Mouse (Mus musculus) midbrain, postnatal 0 days (tissue): ENCODE results near the gene Vmn1r208. TPM values are rescaled to one million over a fixed set of nuclear protein-coding genes. Genes with fewer than 3 reads are reported as not detected.
"Not testable (repeated sequence)": the region's sequence is repeated elsewhere in the genome, so short reads cannot be mapped to it uniquely, and the experiment has no call there.

Experiments
- ATAC-seq: fragments of 200-750 bp; cut with Nextera tagmentation; 2 replicates; pipeline ENCODE4 v1.8.0; 2017; ENCODE audit warnings: moderate number of reproducible peaks, mild to moderate bottlenecking, moderate TSS enrichment, moderate library complexity; ENCODE audit not compliant: low FRiP score
- DNase-seq: peaks from one replicate; pipeline ENCODE4 v3.0.0-alpha.2; 2015; ENCODE audit warnings: low spot score
- H3K27ac ChIP-seq: fragments of 300-500 bp; sonication (generic); 2 replicates; pipeline ENCODE4 v1.5.1; 2014; ENCODE audit warnings: low read depth, mild to moderate bottlenecking, low read length, mixed read lengths
- H3K27me3 ChIP-seq: fragments of 300-500 bp; sonication (generic); 2 replicates; pipeline ENCODE4 v1.6.1; 2014; ENCODE audit warnings: low read length, control low read depth, mixed read lengths; ENCODE audit not compliant: insufficient read depth
- H3K36me3 ChIP-seq: fragments of 300-500 bp; sonication (generic); 2 replicates; pipeline ENCODE4 v1.6.1; 2014; ENCODE audit warnings: low read length, control low read depth, mixed read lengths; ENCODE audit not compliant: insufficient read depth
- H3K4me1 ChIP-seq: fragments of 300-500 bp; sonication (generic); 2 replicates; pipeline ENCODE4 v1.6.1; 2014; ENCODE audit warnings: mild to moderate bottlenecking, control low read depth, antibody characterized with exemption, low read length, mixed read lengths; ENCODE audit not compliant: insufficient read depth
- H3K4me2 ChIP-seq: fragments of 300-500 bp; sonication (generic); 2 replicates; pipeline ENCODE4 v1.6.1; 2014; ENCODE audit warnings: low read depth, mild to moderate bottlenecking, low read length, mixed read lengths; ENCODE audit not compliant: poor library complexity, severe bottlenecking
- H3K4me3 ChIP-seq: fragments of 300-500 bp; sonication (generic); 2 replicates; pipeline ENCODE4 v1.5.1; 2014; ENCODE audit warnings: low read depth, mild to moderate bottlenecking, low read length, moderate library complexity
- H3K9ac ChIP-seq: fragments of 300-500 bp; sonication (generic); replicated peaks from 2 replicates; pipeline ENCODE4 v1.6.1; 2014; ENCODE audit warnings: mild to moderate bottlenecking, low read length, moderate library complexity, mixed read lengths; ENCODE audit not compliant: poor library complexity, severe bottlenecking
- H3K9me3 ChIP-seq: fragments of 300-500 bp; sonication (generic); 2 replicates; pipeline ENCODE4 v1.6.1; 2016; ENCODE audit warnings: low read length, control low read depth
- CTCF ChIP-seq: IDR thresholded peaks from 2 replicates; pipeline ENCODE4 v1.5.1; 2016; ENCODE audit warnings: antibody characterized with exemption, mild to moderate bottlenecking
- WGBS: fragments of 180-500 bp; shearing (Covaris S2); extraction: QIAGEN DNeasy Blood & Tissue Kit; methylation state at CpG from one replicate; pipeline ENCODE4 v1.1.7; 2014; 5-methylcytosine and 5-hydroxymethylcytosine counted together
- polyA plus RNA-seq: library from polyadenylated mRNA; unstranded; fragments of >200 nt; fragmentation: Nextera tagmentation; extraction: Ambion mirVana; gene quantifications from 2 replicates; pipeline ENCODE4 v1.2.1, GENCODE M21; 2015
- total RNA-seq: library from RNA; depleted of rRNA; stranded (reverse); fragments of >200 nt; gene quantifications from 2 replicates; pipeline ENCODE4 v1.2.3, GENCODE M21; 2014; rRNA removed

Vmn1r208 gene
- total RNA-seq (not detected in 2 replicates), polyA plus RNA-seq (not detected in 2 replicates)

GRCm38 (mm10) chr13:22777300-22777699, at the start of gene Vmn1r208:
Gene Vmn1r208 (minus strand): TSS chr13:22777400.
- DNase-seq, H3K27me3 ChIP-seq, H3K4me3 ChIP-seq, H3K9ac ChIP-seq, H3K4me2 ChIP-seq, H3K27ac ChIP-seq, H3K4me1 ChIP-seq, H3K9me3 ChIP-seq, ATAC-seq, H3K36me3 ChIP-seq: not testable (repeated sequence)
- WGBS = no CpG with 5 or more reads among the region's 7 CpGs

DNA sequence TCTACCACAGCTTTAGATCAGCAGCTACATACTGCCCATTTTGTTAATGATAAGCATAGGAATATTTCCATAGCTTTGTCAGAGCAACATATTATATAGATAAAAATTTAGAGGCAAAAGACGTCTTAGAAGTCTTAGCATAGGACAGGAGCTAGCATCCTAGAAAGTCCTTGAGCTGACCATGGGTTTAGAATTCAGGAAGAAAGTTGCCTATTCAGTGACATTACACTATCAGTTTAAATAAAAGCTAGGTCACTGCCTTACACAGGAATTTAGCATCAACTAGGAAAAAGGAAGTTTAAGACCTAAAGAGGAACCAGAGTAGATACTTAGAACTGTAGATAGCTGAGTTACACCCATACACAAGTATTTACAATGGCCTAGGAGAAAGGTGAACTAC, 44.4 kb upstream of the Vmn1r208 start:
- ATAC-seq, H3K4me3 ChIP-seq, H3K4me2 ChIP-seq, H3K27ac ChIP-seq, DNase-seq, H3K9ac ChIP-seq, H3K4me1 ChIP-seq, H3K27me3 ChIP-seq, H3K36me3 ChIP-seq, H3K9me3 ChIP-seq: not testable (repeated sequence)
- 87% methylated on average over 1 of the region's 1 CpGs for WGBS

GRCm38 (mm10) chr13:22809582-22809981, 32.4 kb upstream of the Vmn1r208 start, which contains the start of gene Vmn1r209:
Gene Vmn1r209 (minus strand): TSS chr13:22809682.
- H3K27me3 ChIP-seq, ATAC-seq, H3K4me1 ChIP-seq, H3K4me3 ChIP-seq, H3K9ac ChIP-seq, H3K9me3 ChIP-seq, DNase-seq, H3K4me2 ChIP-seq, H3K27ac ChIP-seq, H3K36me3 ChIP-seq: not testable (repeated sequence)

GRCm38 (mm10) chr13:22788096-22788495, 10.9 kb upstream of the Vmn1r208 start:
- H3K4me1 ChIP-seq, H3K36me3 ChIP-seq, ATAC-seq, H3K4me3 ChIP-seq, H3K9me3 ChIP-seq, H3K4me2 ChIP-seq, H3K27ac ChIP-seq, H3K27me3 ChIP-seq, H3K9ac ChIP-seq, DNase-seq: not testable (repeated sequence)
- 71% methylated on average over 3 of the region's 3 CpGs for WGBS

DNA sequence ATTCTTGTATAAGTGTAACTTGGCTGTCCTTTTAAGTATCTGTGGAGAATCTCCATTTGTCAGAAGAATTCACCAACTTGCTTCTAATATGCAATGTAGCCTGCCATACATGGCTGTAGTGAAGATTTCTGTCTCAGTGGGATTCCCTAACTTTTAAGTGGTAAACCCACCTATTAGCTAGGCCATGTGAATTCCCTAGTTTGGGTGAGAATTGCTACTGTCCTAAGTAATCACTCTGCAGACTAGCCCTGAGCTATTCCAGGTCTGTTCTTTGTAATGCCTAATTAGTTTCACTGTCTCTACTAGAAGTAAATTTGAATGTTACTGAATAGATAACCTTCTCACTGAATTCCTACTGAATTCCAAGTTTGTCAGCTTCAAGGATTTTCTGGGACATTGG, 7.0 kb upstream of the Vmn1r208 start:
- H3K4me1 ChIP-seq, H3K27me3 ChIP-seq, H3K4me3 ChIP-seq, H3K9ac ChIP-seq, H3K27ac ChIP-seq, DNase-seq, ATAC-seq, H3K36me3 ChIP-seq, H3K4me2 ChIP-seq, H3K9me3 ChIP-seq: not testable (repeated sequence)

DNA sequence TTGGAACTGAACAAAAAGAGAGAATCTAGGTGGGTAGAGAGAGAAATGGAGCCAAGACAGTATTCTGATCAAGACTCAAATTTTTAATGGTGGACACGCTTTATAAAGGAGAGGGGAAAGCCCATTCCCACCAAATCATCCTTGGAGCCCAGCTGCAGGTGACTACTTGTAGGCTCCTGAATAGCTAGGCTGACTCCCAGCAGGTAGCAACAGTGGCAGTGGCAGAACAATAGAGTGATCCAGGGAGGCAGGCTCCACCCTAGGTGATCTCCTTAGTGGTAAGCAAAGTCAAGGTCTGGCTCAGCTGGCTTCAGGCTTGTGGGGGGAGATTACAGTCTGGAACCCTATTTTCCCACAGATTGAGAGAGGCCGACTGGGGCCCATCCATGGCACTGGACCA, 5.6 kb downstream of the Vmn1r208 start:
- not testable (repeated sequence) for H3K9me3 ChIP-seq, H3K27ac ChIP-seq, H3K4me1 ChIP-seq, DNase-seq, H3K4me3 ChIP-seq, H3K27me3 ChIP-seq, ATAC-seq, H3K4me2 ChIP-seq, H3K9ac ChIP-seq, H3K36me3 ChIP-seq
- no CpG with 5 or more reads among the region's 2 CpGs for WGBS

GRCm38 (mm10) chr13:22747524-22747923, 29.7 kb downstream of the Vmn1r208 start:
- no peak overlapping the region for H3K9ac ChIP-seq
- ATAC-seq (no peak), DNase-seq (peak; percentile 63)
- no peaks in the 10 kb centered on the region for H3K36me3 ChIP-seq
- TF ChIP-seq CTCF = peak; percentile 72
- H3K4me1 ChIP-seq = no peaks in the 10 kb centered on the region
- H3K4me3 ChIP-seq = no peak overlapping the region
- H3K9me3 ChIP-seq = no peaks in the 10 kb centered on the region
- H3K4me2 ChIP-seq = no peak overlapping the region
- H3K27ac ChIP-seq = no peak overlapping the region
- H3K27me3 ChIP-seq = no peaks in the 10 kb centered on the region

- H3K9ac ChIP-seq, H3K4me2 ChIP-seq, ATAC-seq, H3K4me1 ChIP-seq, H3K9me3 ChIP-seq, DNase-seq, H3K27ac ChIP-seq, H3K4me3 ChIP-seq, H3K36me3 ChIP-seq, H3K27me3 ChIP-seq: not testable (repeated sequence)
These were observed 47.7 kb downstream of the Vmn1r208 start, which contains the start of gene Vmn1r207-ps for GRCm38 (mm10) chr13:22729529-22729928. Gene Vmn1r207-ps (minus strand): TSS chr13:22729629.
